Mouse (Mus musculus): ENCODE results near the gene Schip1. TPM values are rescaled to one million over a fixed set of nuclear protein-coding genes. Genes with fewer than 3 reads are reported as not detected.
A peak's percentile ranks its signal among the peaks of the same experiment; 100 is the strongest.
"Not testable (repeated sequence)": the region's sequence is repeated elsewhere in the genome, so short reads cannot be mapped to it uniquely, and the experiment has no call there.

Gene Schip1
- total RNA-seq (2021) = 100 to 1,000 TPM; 317 to 338 TPM

- DNase-seq (ENCODE audit: extremely low spot score in 1 of 2, low spot score in 1 of 2) = peak in 1 of 2 experiments; percentile 25
Observed at GRCm38 (mm10) chr3:68064731-68065130, at the start of gene Schip1. TSS of gene Schip1 (plus strand) at chr3:68064802.

GRCm38 (mm10) chr3:68015786-68016185 is 48.8 kb upstream of the Schip1 start:
- DNase-seq (ENCODE audit: extremely low spot score in 1 of 2, low spot score in 1 of 2) = no peak

GRCm38 (mm10) chr3:68019401-68019800 is 45.2 kb upstream of the Schip1 start:
- no peak for DNase-seq (ENCODE audit: extremely low spot score in 1 of 2, low spot score in 1 of 2)

- no peak for DNase-seq (ENCODE audit: extremely low spot score in 1 of 2, low spot score in 1 of 2)
Observed at GRCm38 (mm10) chr3:68036097-68036496, 28.5 kb upstream of the Schip1 start.

- DNase-seq (ENCODE audit: extremely low spot score in 1 of 2, low spot score in 1 of 2) = no peak
Observed at GRCm38 (mm10) chr3:68042951-68043350, 21.7 kb upstream of the Schip1 start.

- no peak for DNase-seq (ENCODE audit: extremely low spot score in 1 of 2, low spot score in 1 of 2)
Observed at GRCm38 (mm10) chr3:68045475-68046416, 18.9 kb upstream of the Schip1 start.

- DNase-seq (ENCODE audit: extremely low spot score in 1 of 2, low spot score in 1 of 2) = no peak
Observed at GRCm38 (mm10) chr3:68053538-68053937, 11.1 kb upstream of the Schip1 start.

- peak in 1 of 2 experiments; percentile 15 for DNase-seq (ENCODE audit: extremely low spot score in 1 of 2, low spot score in 1 of 2)
Observed at GRCm38 (mm10) chr3:68055071-68055470, 9.5 kb upstream of the Schip1 start.

- peak; percentile 74 to 91 for DNase-seq (ENCODE audit: extremely low spot score in 1 of 2, low spot score in 1 of 2)
Observed at GRCm38 (mm10) chr3:68056373-68057275, 8.0 kb upstream of the Schip1 start.

- peak; percentile 13 to 23 for DNase-seq (ENCODE audit: extremely low spot score in 1 of 2, low spot score in 1 of 2)
Observed at GRCm38 (mm10) chr3:68059162-68059800, 5.3 kb upstream of the Schip1 start.

GRCm38 (mm10) chr3:68071395-68072386 is 7.1 kb downstream of the Schip1 start:
- DNase-seq (ENCODE audit: extremely low spot score in 1 of 2, low spot score in 1 of 2) = no peak

- DNase-seq (ENCODE audit: extremely low spot score in 1 of 2, low spot score in 1 of 2) = no peak
Observed at GRCm38 (mm10) chr3:68077406-68077805, 12.8 kb downstream of the Schip1 start.

- DNase-seq (ENCODE audit: extremely low spot score in 1 of 2, low spot score in 1 of 2) = no peak
Observed at GRCm38 (mm10) chr3:68085024-68085423, 20.4 kb downstream of the Schip1 start.

- no peak for DNase-seq (ENCODE audit: extremely low spot score in 1 of 2, low spot score in 1 of 2)
Observed at GRCm38 (mm10) chr3:68092108-68092507, 27.5 kb downstream of the Schip1 start.

GRCm38 (mm10) chr3:68096724-68097431 is 32.3 kb downstream of the Schip1 start:
- DNase-seq (ENCODE audit: extremely low spot score in 1 of 2, low spot score in 1 of 2) = no peak

- not testable (repeated sequence) for DNase-seq (ENCODE audit: extremely low spot score in 1 of 2, low spot score in 1 of 2)
Observed at GRCm38 (mm10) chr3:68099561-68099960, 35.0 kb downstream of the Schip1 start.

- no peak for DNase-seq (ENCODE audit: extremely low spot score in 1 of 2, low spot score in 1 of 2)
Observed at GRCm38 (mm10) chr3:68101343-68101742, 36.7 kb downstream of the Schip1 start.

- no peak for DNase-seq (ENCODE audit: extremely low spot score in 1 of 2, low spot score in 1 of 2)
Observed at GRCm38 (mm10) chr3:68105081-68105685, 40.6 kb downstream of the Schip1 start.
